Mouse (Mus musculus) cortical plate, adult 2 months (tissue): ENCODE data around the gene Gjc1.

Experiments
- CTCF ChIP-seq: fragments of 200-500 bp; IDR thresholded peaks from 2 replicates; pipeline ENCODE4 v1.5.1; 2011; ENCODE audit warnings: mild to moderate bottlenecking, control low read depth, low read length; ENCODE audit not compliant: insufficient read depth; ENCODE audit errors: extremely low read depth
- POLR2A ChIP-seq: fragments of 200-500 bp; IDR thresholded peaks from 2 replicates; pipeline ENCODE4 v1.6.1; 2011; ENCODE audit warnings: mild to moderate bottlenecking, low read length, control low read depth; ENCODE audit not compliant: insufficient read depth; ENCODE audit errors: extremely low read depth

DNA sequence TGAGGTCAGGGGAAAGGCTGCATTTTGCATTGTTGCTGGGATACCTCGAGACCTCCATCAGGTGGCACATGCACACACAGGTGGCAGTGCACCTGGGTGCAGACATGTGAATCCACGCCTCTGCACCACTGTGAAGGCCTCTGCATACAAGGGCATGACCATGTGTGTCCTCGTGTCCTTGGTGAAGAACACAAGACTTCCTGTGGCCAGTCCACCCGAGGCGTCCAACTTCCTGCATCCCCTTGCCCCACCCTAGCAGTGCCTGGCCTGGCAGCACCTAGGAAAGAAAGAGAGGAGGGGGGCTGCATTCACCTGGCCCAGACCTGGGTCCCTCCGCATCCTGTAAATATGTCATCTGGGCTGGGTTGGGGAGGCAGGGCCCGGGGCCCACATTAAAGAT is 39.7 kb downstream of the Gjc1 start:
- TF ChIP-seq CTCF (no peak), POLR2A (no peak)
